Mouse (Mus musculus) lung, adult 2 months (tissue): ENCODE measurements around the gene Iqub.

Experiments used
- CTCF ChIP-seq: fragments of 200-500 bp; IDR thresholded peaks from 2 replicates; pipeline ENCODE4 v1.5.1; 2011; ENCODE audit warnings: mild to moderate bottlenecking, low read length, control low read depth; ENCODE audit not compliant: insufficient read depth
- POLR2A ChIP-seq: fragments of 200-500 bp; IDR thresholded peaks from 2 replicates; pipeline ENCODE4 v1.6.1; 2011; ENCODE audit warnings: low read depth, mild to moderate bottlenecking, control low read depth, low read length, borderline replicate concordance; ENCODE audit errors: extremely low read depth

DNA sequence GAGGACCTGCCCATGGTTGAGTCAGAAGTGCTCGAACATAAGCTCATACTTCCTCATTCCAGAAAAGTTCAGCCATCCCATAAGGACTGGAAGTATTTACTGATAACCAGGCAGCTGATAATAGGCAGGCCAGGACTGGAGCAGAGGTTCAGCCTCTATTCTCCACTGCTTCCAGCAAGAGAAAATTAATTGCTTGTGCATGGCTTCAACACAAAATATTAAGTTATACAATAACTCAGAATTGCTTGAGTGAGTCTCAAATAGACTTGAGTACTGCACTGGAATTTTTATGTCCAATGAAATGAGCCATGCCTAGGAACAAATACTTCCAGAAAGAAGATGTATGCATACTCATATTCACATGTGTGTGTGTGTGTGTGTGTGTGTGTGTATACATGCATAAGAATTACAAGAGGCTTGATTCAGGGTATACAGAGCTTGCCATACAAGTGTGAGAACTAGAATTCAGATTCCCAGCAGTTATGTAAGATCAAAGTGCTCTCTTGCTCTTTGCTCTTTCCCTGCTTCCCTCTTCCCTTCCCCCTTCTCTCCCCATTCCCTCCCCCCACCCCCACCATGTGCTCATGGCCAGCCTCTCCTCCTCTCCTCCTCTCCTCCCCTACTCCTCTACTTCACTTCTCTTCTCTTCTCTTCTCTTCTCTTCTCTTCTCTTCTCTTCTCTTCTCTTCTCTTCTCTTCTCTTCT lies 32.0 kb upstream of the Iqub start:
- TF ChIP-seq POLR2A (no peak), CTCF (no peak)
